Mouse (Mus musculus) bone marrow, adult 2 months (tissue): ENCODE results near the gene Tubgcp6.

Source experiments
- CTCF ChIP-seq: fragments of 200-500 bp; IDR thresholded peaks from 2 replicates; pipeline ENCODE4 v1.5.1; 2011; ENCODE audit warnings: low read length, control low read depth; ENCODE audit not compliant: control insufficient read depth, insufficient read depth
- POLR2A ChIP-seq: fragments of 200-500 bp; IDR thresholded peaks from 2 replicates; pipeline ENCODE4 v1.6.1; 2011; ENCODE audit warnings: low read depth, mild to moderate bottlenecking, control low read depth, low read length, borderline replicate concordance; ENCODE audit not compliant: control insufficient read depth

- TF ChIP-seq CTCF, result no peak
- TF ChIP-seq POLR2A, result no peak
These were observed 29.4 kb upstream of the Tubgcp6 start for GRCm38 (mm10) chr15:89152312-89152711.
